Mouse (Mus musculus) retina, embryonic 14.5 days (tissue): ENCODE measurements around the gene Sec61a2.

Experiments used
- DNase-seq: peaks from one replicate; pipeline ENCODE4 v3.0.0-alpha.2; 2015; ENCODE audit warnings: low spot score

Sec61a2 gene

GRCm38 (mm10) chr2:5894843-5895570 lies at the start of gene Sec61a2:
Gene Sec61a2 (minus strand): TSS chr2:5895432.
- DNase-seq = peak; percentile 98

- DNase-seq = no peak
Measured at GRCm38 (mm10) chr2:5943071-5943470, 47.8 kb upstream of the Sec61a2 start.

- DNase-seq = peak; percentile 73
Measured at GRCm38 (mm10) chr2:5942416-5943032, 47.3 kb upstream of the Sec61a2 start, which contains the start of gene Dhtkd1. Gene Dhtkd1 (minus strand): TSS chr2:5942792.

GRCm38 (mm10) chr2:5941861-5942415 lies 46.7 kb upstream of the Sec61a2 start:
- DNase-seq = peak; percentile 9

- no peak for DNase-seq
Measured at GRCm38 (mm10) chr2:5940936-5941335, 45.7 kb upstream of the Sec61a2 start.

GRCm38 (mm10) chr2:5939911-5940310 lies 44.7 kb upstream of the Sec61a2 start:
- no peak for DNase-seq

GRCm38 (mm10) chr2:5939319-5939718 lies 44.1 kb upstream of the Sec61a2 start:
- DNase-seq = no peak

- DNase-seq = no peak
Measured at GRCm38 (mm10) chr2:5936550-5936949, 41.3 kb upstream of the Sec61a2 start.

- no peak for DNase-seq
Measured at GRCm38 (mm10) chr2:5936068-5936467, 40.8 kb upstream of the Sec61a2 start.

GRCm38 (mm10) chr2:5934936-5935335 lies 39.7 kb upstream of the Sec61a2 start:
- DNase-seq = no peak

GRCm38 (mm10) chr2:5931938-5932337 lies 36.7 kb upstream of the Sec61a2 start:
- no peak for DNase-seq

- DNase-seq = no peak
Measured at GRCm38 (mm10) chr2:5930291-5931054, 35.2 kb upstream of the Sec61a2 start.

GRCm38 (mm10) chr2:5929793-5930192 lies 34.6 kb upstream of the Sec61a2 start:
- no peak for DNase-seq

GRCm38 (mm10) chr2:5927481-5927880 lies 32.2 kb upstream of the Sec61a2 start:
- DNase-seq = no peak

GRCm38 (mm10) chr2:5923786-5924185 lies 28.6 kb upstream of the Sec61a2 start:
- no peak for DNase-seq

GRCm38 (mm10) chr2:5922823-5923222 lies 27.6 kb upstream of the Sec61a2 start:
- DNase-seq = no peak

GRCm38 (mm10) chr2:5911282-5911965 lies 16.2 kb upstream of the Sec61a2 start:
- DNase-seq = no peak

- DNase-seq = peak; percentile 67
Measured at GRCm38 (mm10) chr2:5906625-5907024, 11.4 kb upstream of the Sec61a2 start.

- no peak for DNase-seq
Measured at GRCm38 (mm10) chr2:5906092-5906491, 10.9 kb upstream of the Sec61a2 start.

GRCm38 (mm10) chr2:5900145-5900544 lies 4.9 kb upstream of the Sec61a2 start:
- peak; percentile 60 for DNase-seq

GRCm38 (mm10) chr2:5894296-5894695 lies 936 bp downstream of the Sec61a2 start:
- DNase-seq = no peak

- no peak for DNase-seq
Measured at GRCm38 (mm10) chr2:5889412-5889811, 5.8 kb downstream of the Sec61a2 start.
